Mouse (Mus musculus) C2C12 (cell line): ENCODE measurements around the gene Mt2. TPM values are rescaled to one million over a fixed set of nuclear protein-coding genes. Genes with fewer than 3 reads are reported as not detected.

Experiments
- H3K27me3 ChIP-seq: one replicate; pipeline ENCODE4 v1.6.1; 2011; ENCODE audit not compliant: control insufficient read depth, insufficient read depth, insufficient read length
- H3K36me3 ChIP-seq: one replicate; pipeline ENCODE4 v1.6.1; 2011; ENCODE audit not compliant: control insufficient read depth, insufficient read depth
- H3K4me3 ChIP-seq: one replicate; pipeline ENCODE4 v1.5.1; 2011; ENCODE audit warnings: mild to moderate bottlenecking, control low read depth; ENCODE audit not compliant: poor library complexity, insufficient read depth, severe bottlenecking
- H3K79me2 ChIP-seq: one replicate; pipeline ENCODE4 v1.6.1; 2011; ENCODE audit not compliant: control insufficient read depth, insufficient read depth
- H3K79me3 ChIP-seq: one replicate; pipeline ENCODE4 v1.6.1; 2011; ENCODE audit warnings: low read depth, control low read depth
- H3ac ChIP-seq: one replicate; pipeline ENCODE3; 2011; ENCODE audit warnings: low read depth; ENCODE audit not compliant: control insufficient read depth, insufficient read length
- CEBPB ChIP-seq: IDR thresholded peaks from one replicate; pipeline ENCODE4 v1.6.1; 2011; ENCODE audit warnings: low read depth, mild to moderate bottlenecking, control low read depth, moderate library complexity
- CTCF ChIP-seq: IDR thresholded peaks from one replicate; pipeline ENCODE4 v1.5.1; 2011; ENCODE audit not compliant: control insufficient read depth, insufficient read depth, insufficient read length
- FOSL1 ChIP-seq: IDR thresholded peaks from one replicate; pipeline ENCODE4 v1.8.0; 2011; ENCODE audit warnings: mild to moderate bottlenecking, low read length; ENCODE audit not compliant: poor library complexity, insufficient read depth, severe bottlenecking
- MAX ChIP-seq: IDR thresholded peaks from one replicate; pipeline ENCODE4 v1.6.1; 2011; ENCODE audit warnings: mild to moderate bottlenecking, control low read depth
- MYOD1 ChIP-seq: IDR thresholded peaks from one replicate; pipeline ENCODE4 v1.6.1; 2011; ENCODE audit warnings: low read depth; ENCODE audit not compliant: control insufficient read depth, insufficient read length
- MYOG ChIP-seq: IDR thresholded peaks from one replicate; pipeline ENCODE4 v1.6.1; 2011; ENCODE audit not compliant: control insufficient read depth, insufficient read length; ENCODE audit errors: extremely low read depth
- USF1 ChIP-seq: IDR thresholded peaks from one replicate; pipeline ENCODE4 v1.6.1; 2011; ENCODE audit warnings: low read depth, mild to moderate bottlenecking, control low read depth, moderate library complexity
- polyA plus RNA-seq: library from polyadenylated mRNA; unstranded; fragments of >200 nt; fragmentation: generic; extraction: Trizol; gene quantifications from one replicate; pipeline ENCODE4 v1.2.1, GENCODE M21; 2012; ENCODE audit warnings: missing spikeins

Gene Mt2
- polyA plus RNA-seq, 1 experiment, result 338 TPM

DNA sequence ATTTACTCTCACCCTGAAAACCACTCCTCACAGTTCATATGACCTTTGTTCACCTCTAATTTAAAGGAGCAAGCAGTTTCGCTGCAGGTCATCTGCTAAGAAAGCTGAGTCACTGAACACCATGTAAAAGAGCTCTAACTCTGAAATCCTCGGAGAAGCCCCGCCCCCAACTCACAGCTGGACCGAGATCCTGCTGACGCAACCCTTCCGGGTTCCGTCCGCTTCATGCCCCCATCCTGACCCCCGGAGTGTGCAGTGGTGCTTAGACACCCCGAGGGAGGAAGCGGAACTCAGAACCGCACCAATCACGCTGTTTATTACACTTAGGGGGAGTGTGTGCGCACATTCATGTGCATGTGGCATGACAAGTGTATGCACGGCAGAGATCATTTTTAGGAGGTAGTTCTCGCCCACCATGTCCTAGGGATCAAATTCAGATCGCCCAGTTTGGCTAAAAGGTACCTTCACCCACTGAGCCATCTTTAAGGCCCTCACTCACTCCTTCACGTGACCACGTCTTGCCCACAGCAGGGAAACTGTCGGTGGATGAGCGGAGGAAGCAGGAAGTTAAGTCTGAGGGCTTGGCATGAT lies 18.7 kb downstream of the Mt2 start:
- H3K79me2 ChIP-seq, result no peaks in the 10 kb centered on the region
- H3K4me3 ChIP-seq, result no peak overlapping the region
- H3K36me3 ChIP-seq, result no peaks in the 10 kb centered on the region
- H3ac ChIP-seq, result no peak overlapping the region
- H3K79me3 ChIP-seq, result no peaks in the 10 kb centered on the region
- no peaks in the 10 kb centered on the region for H3K27me3 ChIP-seq
- TF ChIP-seq CTCF (no peak), MYOD1 (no peak), USF1 (no peak), MAX (no peak), CEBPB (no peak), MYOG (no peak), FOSL1 (no peak)

DNA sequence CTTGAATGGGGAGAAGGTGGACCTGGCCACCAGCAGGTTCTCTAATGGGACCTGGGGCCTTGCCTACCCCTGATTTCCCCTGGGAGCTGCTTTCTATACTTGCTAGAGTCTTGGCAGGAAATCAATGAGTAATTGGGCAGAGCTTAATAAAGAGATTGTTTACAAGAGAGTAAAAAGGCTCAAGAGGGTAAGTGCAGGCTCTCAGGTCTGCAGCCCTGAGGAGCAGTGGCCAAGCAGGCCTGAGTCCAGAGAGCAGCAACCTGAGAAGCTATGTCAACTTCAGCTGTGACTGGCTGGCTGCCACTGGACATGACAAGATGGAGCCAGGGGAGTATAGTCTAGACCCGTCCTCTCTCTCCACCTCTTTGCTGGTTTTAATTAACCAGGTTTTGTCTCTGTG lies 20.5 kb downstream of the Mt2 start:
- Histone ChIP-seq H3ac (no peak overlapping the region), H3K36me3 (no peaks in the 10 kb centered on the region), H3K27me3 (no peaks in the 10 kb centered on the region), H3K79me2 (no peaks in the 10 kb centered on the region), H3K79me3 (no peaks in the 10 kb centered on the region), H3K4me3 (no peak overlapping the region)
- TF ChIP-seq FOSL1, result no peak
- no peak for TF ChIP-seq MAX
- TF ChIP-seq MYOG, result no peak
- TF ChIP-seq CEBPB, result no peak
- no peak for TF ChIP-seq USF1
- TF ChIP-seq CTCF, result no peak
- no peak for TF ChIP-seq MYOD1

DNA sequence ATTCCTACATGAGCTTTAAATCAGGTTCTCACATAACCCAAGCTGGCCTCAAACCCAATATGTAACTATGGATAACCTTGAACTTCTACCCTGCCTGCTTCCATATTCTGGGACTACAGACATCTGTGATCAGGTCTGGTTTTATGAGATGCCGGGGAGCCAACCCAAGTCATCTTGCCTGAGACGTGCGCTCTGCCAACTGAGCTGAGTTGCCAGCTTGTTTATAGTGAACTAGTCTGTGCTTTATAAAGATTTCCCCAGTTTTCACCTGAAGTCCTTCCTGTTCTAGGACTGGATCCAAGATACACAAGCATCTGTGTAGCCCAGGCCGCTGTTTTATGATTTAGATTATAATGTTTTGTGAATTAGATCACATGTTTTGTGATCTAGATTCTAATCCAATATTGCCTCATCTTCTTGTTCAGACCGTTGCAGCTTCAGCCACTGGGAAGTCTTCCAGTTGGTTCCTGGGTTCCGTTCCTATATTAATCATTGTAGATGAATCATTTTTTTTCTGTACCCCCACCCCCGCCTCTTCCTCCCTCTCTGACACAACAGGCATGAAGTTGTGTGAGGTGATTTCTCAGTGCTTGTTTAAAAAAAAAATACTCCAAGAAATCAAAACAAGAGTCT lies 22.2 kb downstream of the Mt2 start:
- TF ChIP-seq USF1 (no peak), FOSL1 (no peak), CTCF (no peak), CEBPB (peak; percentile 64), MAX (no peak), MYOG (no peak), MYOD1 (no peak)
- no peak overlapping the region for H3K4me3 ChIP-seq
- H3K79me3 ChIP-seq, result no peaks in the 10 kb centered on the region
- H3K36me3 ChIP-seq, result no peaks in the 10 kb centered on the region
- H3K79me2 ChIP-seq, result no peaks in the 10 kb centered on the region
- H3K27me3 ChIP-seq, result no peaks in the 10 kb centered on the region
- H3ac ChIP-seq, result no peak overlapping the region

DNA sequence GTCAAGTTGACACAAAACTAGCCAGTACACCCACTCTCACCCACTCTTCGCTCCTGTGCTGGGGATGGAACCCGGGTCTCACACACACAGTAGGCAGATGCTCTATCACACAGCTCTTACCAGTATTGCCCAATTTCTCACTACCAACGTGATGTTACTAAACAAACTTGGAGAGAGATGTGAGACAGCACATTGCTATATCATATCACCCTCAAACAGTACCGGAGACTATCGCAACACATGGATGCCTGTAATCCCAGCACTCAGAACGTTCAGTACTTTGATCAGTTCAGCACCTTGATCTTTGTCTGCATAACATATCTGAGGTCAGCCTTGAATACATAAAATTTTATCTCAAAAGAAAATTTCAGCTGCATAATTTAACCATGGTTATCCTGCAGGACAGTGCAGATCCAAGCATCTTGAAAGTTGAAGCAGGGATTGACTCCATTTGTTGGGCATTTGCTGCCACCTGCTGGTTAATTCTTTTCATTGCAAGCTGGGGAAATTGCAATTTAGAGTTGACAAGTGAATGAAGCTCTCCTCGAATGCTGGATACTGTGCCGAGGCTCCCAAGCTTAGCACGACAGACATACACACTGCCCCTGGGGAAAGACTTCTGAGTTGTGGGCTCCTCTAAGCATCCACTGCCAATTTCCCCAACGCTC lies 26.9 kb downstream of the Mt2 start:
- Histone ChIP-seq H3ac (no peak overlapping the region), H3K79me3 (no peaks in the 10 kb centered on the region)
- TF ChIP-seq CTCF, result peak; percentile 39
- no peak for TF ChIP-seq USF1

DNA sequence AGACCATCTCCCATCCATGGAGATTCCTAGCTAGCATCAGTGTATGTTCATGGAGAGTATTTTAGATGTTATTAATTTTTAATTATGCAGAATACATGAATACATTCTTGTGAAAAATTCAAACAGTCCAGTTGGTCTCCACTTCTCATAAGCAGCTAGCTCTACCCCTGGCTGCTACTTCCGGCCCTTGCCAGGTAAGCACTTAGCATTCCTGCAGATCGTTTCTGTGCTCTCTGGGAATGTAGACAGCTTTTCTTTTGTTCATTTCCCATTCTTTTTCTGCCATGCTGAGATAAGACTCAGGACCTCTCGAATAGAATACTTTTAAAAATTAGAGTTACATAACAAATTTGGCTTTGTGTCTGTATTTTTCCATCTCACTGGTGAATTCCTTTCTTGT lies 31.6 kb downstream of the Mt2 start:
- Histone ChIP-seq H3K36me3 (no peaks in the 10 kb centered on the region), H3ac (no peak overlapping the region), H3K4me3 (no peak overlapping the region), H3K79me3 (no peaks in the 10 kb centered on the region), H3K27me3 (no peaks in the 10 kb centered on the region), H3K79me2 (no peaks in the 10 kb centered on the region)
- no peak for TF ChIP-seq FOSL1
- no peak for TF ChIP-seq MAX
- TF ChIP-seq CEBPB, result no peak
- no peak for TF ChIP-seq MYOG
- TF ChIP-seq USF1, result no peak
- TF ChIP-seq CTCF, result no peak
- no peak for TF ChIP-seq MYOD1

More for the DNA sequence above, 26.9 kb downstream of the Mt2 start:
- Histone ChIP-seq H3K27me3 (no peaks in the 10 kb centered on the region), H3K4me3 (no peak overlapping the region), H3K36me3 (no peaks in the 10 kb centered on the region), H3K79me2 (no peaks in the 10 kb centered on the region)

DNA sequence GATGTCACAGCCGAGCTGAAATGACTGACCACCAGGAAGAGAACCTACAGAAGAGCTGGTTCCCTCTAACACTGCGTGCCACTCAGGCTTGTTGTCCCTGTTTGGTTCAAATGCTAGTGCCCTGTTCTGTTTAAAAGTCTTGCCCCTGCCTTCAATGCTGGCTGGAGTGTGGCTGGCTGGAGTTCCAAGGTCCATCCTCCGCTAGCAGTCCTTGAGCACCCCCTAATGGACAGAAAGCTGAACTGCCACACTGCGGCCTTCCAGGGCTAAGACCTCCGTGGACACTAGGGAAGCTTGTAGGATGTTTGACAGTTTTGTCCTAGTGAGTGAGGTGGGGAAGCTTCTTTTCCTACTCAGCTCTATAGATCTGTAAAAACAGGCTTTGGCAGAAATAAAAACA lies 33.3 kb downstream of the Mt2 start:
- H3ac ChIP-seq, result no peak overlapping the region
- H3K27me3 ChIP-seq, result peaks cover 3% of the 10 kb centered on the region
- H3K79me3 ChIP-seq, result no peaks in the 10 kb centered on the region
- H3K4me3 ChIP-seq, result no peak overlapping the region
- no peaks in the 10 kb centered on the region for H3K36me3 ChIP-seq
- H3K79me2 ChIP-seq, result no peaks in the 10 kb centered on the region
- TF ChIP-seq CEBPB (no peak), USF1 (no peak), MAX (no peak), CTCF (peak; percentile 90), FOSL1 (no peak), MYOD1 (no peak), MYOG (no peak)
